Mouse (Mus musculus) midbrain, embryonic 12.5 days (tissue): ENCODE measurements around the gene Trim14. TPM values are rescaled to one million over a fixed set of nuclear protein-coding genes. Genes with fewer than 3 reads are reported as not detected.

Experiments
- ATAC-seq: fragments of 200-750 bp; cut with Nextera tagmentation; 2 replicates; pipeline ENCODE4 v1.8.0; 2017; ENCODE audit warnings: low read depth, moderate TSS enrichment, moderate library complexity; ENCODE audit not compliant: low FRiP score
- H3K27ac ChIP-seq: fragments of 300-500 bp; sonication (generic); replicated peaks from 2 replicates; pipeline ENCODE4 v1.5.1; 2016; ENCODE audit warnings: mild to moderate bottlenecking
- H3K27me3 ChIP-seq: fragments of 300-500 bp; sonication (generic); 2 replicates; pipeline ENCODE4 v1.6.1; 2016; ENCODE audit warnings: mild to moderate bottlenecking
- H3K36me3 ChIP-seq: fragments of 300-500 bp; sonication (generic); 2 replicates; pipeline ENCODE4 v1.6.1; 2016
- H3K4me1 ChIP-seq: fragments of 300-500 bp; sonication (generic); 2 replicates; pipeline ENCODE4 v1.6.1; 2016
- H3K4me2 ChIP-seq: fragments of 300-500 bp; sonication (generic); replicated peaks from 2 replicates; pipeline ENCODE4 v1.6.1; 2016; ENCODE audit warnings: mild to moderate bottlenecking, moderate library complexity
- H3K4me3 ChIP-seq: fragments of 300-500 bp; sonication (generic); 2 replicates; pipeline ENCODE4 v1.5.1; 2016; ENCODE audit warnings: mild to moderate bottlenecking
- H3K9ac ChIP-seq: fragments of 300-500 bp; sonication (generic); replicated peaks from 2 replicates; pipeline ENCODE4 v1.6.1; 2016; ENCODE audit warnings: mild to moderate bottlenecking, moderate library complexity
- H3K9me3 ChIP-seq: fragments of 300-500 bp; sonication (generic); 2 replicates; pipeline ENCODE4 v1.6.1; 2016; ENCODE audit warnings: mild to moderate bottlenecking
- WGBS: fragments of 180-500 bp; shearing (Covaris S2); methylation state at CpG from one replicate; pipeline ENCODE4 v1.1.7; 2016; 5-methylcytosine and 5-hydroxymethylcytosine counted together
- polyA plus RNA-seq: library from polyadenylated mRNA; unstranded; fragments of >200 nt; fragmentation: Nextera tagmentation; extraction: Ambion mirVana; gene quantifications from 2 replicates; pipeline ENCODE4 v1.2.1, GENCODE M21; 2016

The Trim14 gene
- polyA plus RNA-seq, 1 experiment from 2014 or later, result 1.4 TPM

- Histone ChIP-seq H3K4me2 (no peak overlapping the region), H3K27me3 (no peaks in the 10 kb centered on the region), H3K4me1 (peaks cover 7% of the 10 kb centered on the region), H3K9me3 (0 out of 2 replicates have a peak, but pooled peaks cover 3% of the 10 kb centered on the region), H3K27ac (no peak overlapping the region), H3K4me3 (no peak overlapping the region), H3K9ac (no peak overlapping the region), H3K36me3 (no peaks in the 10 kb centered on the region)
- WGBS, result 66% methylated on average over 9 of the region's 9 CpGs
- no peak for ATAC-seq
Measured at GRCm38 (mm10) chr4:46574024-46574753, 38.2 kb upstream of the Trim14 start.

GRCm38 (mm10) chr4:46572616-46573015 is 36.7 kb upstream of the Trim14 start:
- 0 out of 2 replicates have a peak, but pooled peaks cover 3% of the 10 kb centered on the region for H3K9me3 ChIP-seq
- no peak overlapping the region for H3K4me3 ChIP-seq
- H3K27ac ChIP-seq, result no peak overlapping the region
- H3K4me2 ChIP-seq, result no peak overlapping the region
- H3K27me3 ChIP-seq, result no peaks in the 10 kb centered on the region; the same call in 1 of the 2 replicates
- no peak overlapping the region for H3K9ac ChIP-seq
- ATAC-seq, result no peak
- WGBS, result 92% methylated on average over 4 of the region's 4 CpGs
- peaks cover 7% of the 10 kb centered on the region for H3K4me1 ChIP-seq
- no peaks in the 10 kb centered on the region for H3K36me3 ChIP-seq

GRCm38 (mm10) chr4:46571744-46572143 is 35.8 kb upstream of the Trim14 start:
- H3K9ac ChIP-seq, result no peak overlapping the region
- H3K27me3 ChIP-seq, result no peaks in the 10 kb centered on the region; the same call in 1 of the 2 replicates
- no peak for ATAC-seq
- no peak overlapping the region for H3K27ac ChIP-seq
- 89% methylated on average over 9 of the region's 9 CpGs for WGBS
- H3K9me3 ChIP-seq, result 0 out of 2 replicates have a peak, but pooled peaks cover 3% of the 10 kb centered on the region
- peaks cover 7% of the 10 kb centered on the region for H3K4me1 ChIP-seq
- H3K4me2 ChIP-seq, result no peak overlapping the region
- H3K36me3 ChIP-seq, result no peaks in the 10 kb centered on the region
- no peak overlapping the region for H3K4me3 ChIP-seq

- no peaks in the 10 kb centered on the region for H3K9me3 ChIP-seq
- no peak overlapping the region for H3K4me3 ChIP-seq
- peak overlapping the region; percentile 22 for H3K27ac ChIP-seq
- H3K4me1 ChIP-seq, result peaks cover 7% of the 10 kb centered on the region
- no peak for ATAC-seq
- H3K36me3 ChIP-seq, result no peaks in the 10 kb centered on the region
- H3K9ac ChIP-seq, result no peak overlapping the region
- WGBS, result 8% methylated on average over 5 of the region's 5 CpGs
- no peaks in the 10 kb centered on the region; the same call in 1 of the 2 replicates for H3K27me3 ChIP-seq
- H3K4me2 ChIP-seq, result no peak overlapping the region
Measured at GRCm38 (mm10) chr4:46569671-46570070, 33.7 kb upstream of the Trim14 start.

- ATAC-seq, result no peak
Measured at GRCm38 (mm10) chr4:46568169-46568568, 32.2 kb upstream of the Trim14 start.

GRCm38 (mm10) chr4:46566931-46567671 is 31.2 kb upstream of the Trim14 start:
- no peaks in the 10 kb centered on the region for H3K36me3 ChIP-seq
- H3K4me1 ChIP-seq, result peaks cover 7% of the 10 kb centered on the region
- H3K4me2 ChIP-seq, result no peak overlapping the region
- H3K4me3 ChIP-seq, result no peak overlapping the region
- 73% methylated on average over 8 of the region's 8 CpGs for WGBS
- no peak overlapping the region for H3K9ac ChIP-seq
- no peak for ATAC-seq
- H3K27ac ChIP-seq, result no peak overlapping the region
- H3K27me3 ChIP-seq, result no peaks in the 10 kb centered on the region; the same call in 1 of the 2 replicates
- H3K9me3 ChIP-seq, result no peaks in the 10 kb centered on the region

More at GRCm38 (mm10) chr4:46568169-46568568, 32.2 kb upstream of the Trim14 start:
- WGBS, result 88% methylated on average over 8 of the region's 8 CpGs
- Histone ChIP-seq H3K4me2 (no peak overlapping the region), H3K36me3 (no peaks in the 10 kb centered on the region), H3K9ac (no peak overlapping the region), H3K27ac (no peak overlapping the region), H3K27me3 (no peaks in the 10 kb centered on the region; the same call in 1 of the 2 replicates), H3K4me3 (no peak overlapping the region), H3K4me1 (peaks cover 7% of the 10 kb centered on the region), H3K9me3 (no peaks in the 10 kb centered on the region)

GRCm38 (mm10) chr4:46565393-46565955 is 29.5 kb upstream of the Trim14 start:
- no peaks in the 10 kb centered on the region for H3K36me3 ChIP-seq
- ATAC-seq, result no peak
- peaks cover 7% of the 10 kb centered on the region for H3K4me1 ChIP-seq
- no peak overlapping the region for H3K4me3 ChIP-seq
- no peak overlapping the region for H3K9ac ChIP-seq
- H3K4me2 ChIP-seq, result no peak overlapping the region
- H3K27ac ChIP-seq, result no peak overlapping the region
- no peaks in the 10 kb centered on the region; the same call in 1 of the 2 replicates for H3K27me3 ChIP-seq
- 90% methylated on average over 4 of the region's 4 CpGs for WGBS
- no peaks in the 10 kb centered on the region for H3K9me3 ChIP-seq

- no peaks in the 10 kb centered on the region; the same call in 1 of the 2 replicates for H3K27me3 ChIP-seq
- 95% methylated on average over 4 of the region's 4 CpGs for WGBS
- no peaks in the 10 kb centered on the region for H3K4me1 ChIP-seq
- no peaks in the 10 kb centered on the region for H3K9me3 ChIP-seq
- no peak overlapping the region for H3K27ac ChIP-seq
- ATAC-seq, result no peak
- H3K9ac ChIP-seq, result no peak overlapping the region
- no peak overlapping the region for H3K4me2 ChIP-seq
- H3K4me3 ChIP-seq, result no peak overlapping the region
- no peaks in the 10 kb centered on the region for H3K36me3 ChIP-seq
Measured at GRCm38 (mm10) chr4:46564247-46564646, 28.3 kb upstream of the Trim14 start.

- Histone ChIP-seq H3K36me3 (no peaks in the 10 kb centered on the region), H3K9ac (no peak overlapping the region), H3K9me3 (no peaks in the 10 kb centered on the region), H3K4me2 (no peak overlapping the region), H3K27me3 (no peaks in the 10 kb centered on the region; the same call in 1 of the 2 replicates), H3K4me1 (no peaks in the 10 kb centered on the region), H3K4me3 (no peak overlapping the region), H3K27ac (no peak overlapping the region)
- WGBS, result 71% methylated on average over 10 of the region's 10 CpGs
- no peak for ATAC-seq
Measured at GRCm38 (mm10) chr4:46563847-46564246, 27.9 kb upstream of the Trim14 start.

GRCm38 (mm10) chr4:46562841-46563240 is 26.9 kb upstream of the Trim14 start:
- H3K9me3 ChIP-seq, result no peaks in the 10 kb centered on the region
- H3K36me3 ChIP-seq, result no peaks in the 10 kb centered on the region
- no peak overlapping the region for H3K27ac ChIP-seq
- H3K4me2 ChIP-seq, result no peak overlapping the region
- no peak for ATAC-seq
- H3K9ac ChIP-seq, result no peak overlapping the region
- 97% methylated on average over 14 of the region's 14 CpGs for WGBS
- H3K27me3 ChIP-seq, result no peaks in the 10 kb centered on the region
- no peak overlapping the region for H3K4me3 ChIP-seq
- H3K4me1 ChIP-seq, result no peaks in the 10 kb centered on the region

- ATAC-seq, result no peak
- Histone ChIP-seq H3K9me3 (no peaks in the 10 kb centered on the region), H3K27me3 (no peaks in the 10 kb centered on the region), H3K27ac (no peak overlapping the region), H3K4me1 (no peaks in the 10 kb centered on the region), H3K36me3 (no peaks in the 10 kb centered on the region), H3K4me3 (no peak overlapping the region), H3K4me2 (no peak overlapping the region), H3K9ac (no peak overlapping the region)
- 86% methylated on average over 5 of the region's 5 CpGs for WGBS
Measured at GRCm38 (mm10) chr4:46562037-46562436, 26.1 kb upstream of the Trim14 start.
